Mouse (Mus musculus): ENCODE results near the gene Pcmt1.
"Not testable (repeated sequence)": the region's sequence is repeated elsewhere in the genome, so short reads cannot be mapped to it uniquely, and the experiment has no call there.

Gene Pcmt1

GRCm38 (mm10) chr10:7645911-7646310 is 35.0 kb downstream of the Pcmt1 start:
- DNase-seq (ENCODE audit: low read depth) = no peak

GRCm38 (mm10) chr10:7640366-7640765 is 40.6 kb downstream of the Pcmt1 start:
- no peak for DNase-seq (ENCODE audit: low read depth)

GRCm38 (mm10) chr10:7630951-7631720 is 49.8 kb downstream of the Pcmt1 start:
- DNase-seq (ENCODE audit: low read depth) = no peak

- DNase-seq (ENCODE audit: low read depth) = no peak
Observed at GRCm38 (mm10) chr10:7630286-7630685, 50.6 kb downstream of the Pcmt1 start.

GRCm38 (mm10) chr10:7629092-7629491 is 51.8 kb downstream of the Pcmt1 start:
- DNase-seq (ENCODE audit: low read depth) = no peak

- no peak for DNase-seq (ENCODE audit: low read depth)
Observed at GRCm38 (mm10) chr10:7623861-7624518, 56.9 kb downstream of the Pcmt1 start.

- DNase-seq (ENCODE audit: low read depth) = no peak
Observed at GRCm38 (mm10) chr10:7622378-7622777, 58.6 kb downstream of the Pcmt1 start.

GRCm38 (mm10) chr10:7620723-7621122 is 60.2 kb downstream of the Pcmt1 start:
- DNase-seq (ENCODE audit: low read depth) = no peak

GRCm38 (mm10) chr10:7619821-7620241 is 61.1 kb downstream of the Pcmt1 start:
- no peak for DNase-seq (ENCODE audit: low read depth)

- not testable (repeated sequence) for DNase-seq (ENCODE audit: low read depth)
Observed at GRCm38 (mm10) chr10:7617556-7617955, 63.4 kb downstream of the Pcmt1 start.

GRCm38 (mm10) chr10:7617146-7617545 is 63.8 kb downstream of the Pcmt1 start:
- not testable (repeated sequence) for DNase-seq (ENCODE audit: low read depth)

- DNase-seq (ENCODE audit: low read depth) = no peak
Observed at GRCm38 (mm10) chr10:7614834-7615233, 66.1 kb downstream of the Pcmt1 start.

- DNase-seq (ENCODE audit: low read depth) = not testable (repeated sequence)
Observed at GRCm38 (mm10) chr10:7612210-7612609, 68.7 kb downstream of the Pcmt1 start.

GRCm38 (mm10) chr10:7611647-7612046 is 69.3 kb downstream of the Pcmt1 start:
- DNase-seq (ENCODE audit: low read depth) = no peak

- no peak for DNase-seq (ENCODE audit: low read depth)
Observed at GRCm38 (mm10) chr10:7608611-7609010, 72.3 kb downstream of the Pcmt1 start.

GRCm38 (mm10) chr10:7606437-7606836 is 74.5 kb downstream of the Pcmt1 start:
- DNase-seq (ENCODE audit: low read depth) = no peak

- no peak for DNase-seq (ENCODE audit: low read depth)
Observed at GRCm38 (mm10) chr10:7605168-7605567, 75.8 kb downstream of the Pcmt1 start.

- DNase-seq (ENCODE audit: low read depth) = peak; percentile 56
Observed at GRCm38 (mm10) chr10:7600647-7601046, 80.3 kb downstream of the Pcmt1 start.

- DNase-seq (ENCODE audit: low read depth) = no peak
Observed at GRCm38 (mm10) chr10:7598177-7598576, 82.8 kb downstream of the Pcmt1 start.

GRCm38 (mm10) chr10:7596251-7596650 is 84.7 kb downstream of the Pcmt1 start:
- DNase-seq (ENCODE audit: low read depth) = no peak

GRCm38 (mm10) chr10:7594797-7595196 is 86.1 kb downstream of the Pcmt1 start:
- no peak for DNase-seq (ENCODE audit: low read depth)

- DNase-seq (ENCODE audit: low read depth) = no peak
Observed at GRCm38 (mm10) chr10:7590792-7591191, 90.1 kb downstream of the Pcmt1 start.

GRCm38 (mm10) chr10:7590234-7590689 is 90.7 kb downstream of the Pcmt1 start:
- DNase-seq (ENCODE audit: low read depth) = no peak

All from c-Kit-positive CD71-positive TER-119-negative erythroid progenitor cells, embryonic 14.5 days (primary cell).